ENCODE assay signal across 31 mouse cellular contexts in genomic region chr16:34603854-34604253, GRCm38 (mm10). TPM values are rescaled to one million over a fixed set of nuclear protein-coding genes. Genes with fewer than 3 reads are reported as not detected.
A peak's percentile ranks its signal among the peaks of the same experiment; 100 is the strongest.
DNase-seq lines count a peak whose midpoint lies in the region; TF ChIP-seq lines count a peak whose summit lies in the region.
"Had no signal": no experiment of that assay in that cellular context is flagged by ENCODE, and none has a peak within 500 bp of the region (broad histone marks: within the 10 kb centered on the region; RNA-seq: fewer than 3 reads in every experiment).

No protein-coding gene starts in this region.

- no peaks in the 10 kb centered on the region for H3K36me3 ChIP-seq in CH12.LX (replicated peaks in 1 of 2; ENCODE audit: control insufficient read depth in 1 of 2, insufficient read depth in 1 of 2, low read length in 1 of 2)
- no peaks in the 10 kb centered on the region for H3K36me3 ChIP-seq in myocyte (ENCODE audit: control insufficient read depth, insufficient read depth)
- H3K36me3 ChIP-seq: G1E; heart, embryonic 12.5 days; heart, embryonic 15.5 days; hindbrain, embryonic 10.5 days; hindbrain, embryonic 13.5 days; intestine, embryonic 15.5 days had no signal

- peak; percentile 68 for DNase-seq in 3134 (ENCODE audit: extremely low read depth, insufficient read length, low spot score)
- peak; percentile 84 for DNase-seq in 3T3-L1 (ENCODE audit: low read depth, low spot score)
- DNase-seq in CH12.LX (ENCODE audit: extremely low read depth), result no peak
- DNase-seq in gastrocnemius, postnatal 25 days, result no peak
- DNase-seq in c-Kit-positive CD71-positive TER-119-positive erythroid progenitor cells, embryonic 14.5 days (ENCODE audit: low spot score), result no peak
- DNase-seq: cerebellum, adult 11-12 months; cerebellum, adult 8-10 months; cerebellum, postnatal 36 days; forebrain, postnatal 0 days; gastrocnemius, adult 2 months; gastrocnemius, postnatal 14 days; heart, adult 18-20 months; heart, postnatal 10 days; heart, postnatal 36 days; kidney, adult 18-20 months had no signal

- H3K27me3 ChIP-seq in CH12.LX (replicated peaks), result peaks cover 68% of the 10 kb centered on the region
- H3K27me3 ChIP-seq in myocyte (ENCODE audit: control insufficient read depth, insufficient read depth, insufficient read length), result no peaks in the 10 kb centered on the region
- H3K27me3 ChIP-seq: heart, embryonic 12.5 days; heart, embryonic 15.5 days; hindbrain, embryonic 13.5 days; intestine, embryonic 15.5 days; Patski had no signal

- H3K4me1 ChIP-seq in CH12.LX (ENCODE audit: control insufficient read depth in 1 of 2, insufficient read depth in 2 of 2), result no peaks in the 10 kb centered on the region
- H3K4me1 ChIP-seq: heart, embryonic 12.5 days; hindbrain, embryonic 10.5 days; hindbrain, embryonic 13.5 days; intestine, embryonic 15.5 days had no signal

- H3K79me2 ChIP-seq in CH12.LX (replicated peaks; ENCODE audit: control insufficient read depth, extremely low read depth, insufficient read depth, poor library complexity, severe bottlenecking) (no peaks in the 10 kb centered on the region), myocyte (ENCODE audit: control insufficient read depth, insufficient read depth) (no peaks in the 10 kb centered on the region)

- no peaks in the 10 kb centered on the region for H3K9me3 ChIP-seq in CH12.LX (replicated peaks; ENCODE audit: low read length)
- H3K9me3 ChIP-seq: G1E; heart, embryonic 12.5 days; heart, embryonic 15.5 days; hindbrain, embryonic 10.5 days; hindbrain, embryonic 13.5 days; intestine, embryonic 15.5 days had no signal

- TF ChIP-seq CTCF in CH12.LX (conservative IDR thresholded peaks at IDR 0.05 in 1 of 2, IDR thresholded peaks at IDR 0.05 in 1 of 2; ENCODE audit: low read depth in 2 of 2, low read length in 2 of 2), result no peak

- H3ac ChIP-seq in myocyte (ENCODE audit: control insufficient read depth, insufficient read length), result no peak overlapping the region

- H3K4me3 ChIP-seq in CH12.LX (replicated peaks in 1 of 3; ENCODE audit: low read depth in 2 of 3, low read length in 2 of 3, poor library complexity in 1 of 3), result no peak overlapping the region
- no peak overlapping the region for H3K4me3 ChIP-seq in myocyte
- H3K4me3 ChIP-seq: gastrocnemius, adult 2 months; heart, embryonic 12.5 days; heart, embryonic 15.5 days; hindbrain, embryonic 10.5 days; hindbrain, embryonic 13.5 days; intestine, embryonic 15.5 days had no signal

- TF ChIP-seq POLR2A in CH12.LX (IDR thresholded peaks at IDR 0.05; ENCODE audit: low read depth, low read length) (no peak), myocyte (IDR thresholded peaks at IDR 0.05; ENCODE audit: insufficient read length, low read depth) (no peak)

- dilution Hi-C loops in CH12.LX (cut with MboI; ENCODE audit: extremely low pct_ligation_motif_present, extremely low pct_unique_long_range_greater_than_20kb, low sequenced_read_pairs), result no loop called here

- TF ChIP-seq RAD21 in CH12.LX (IDR thresholded peaks at IDR 0.05; ENCODE audit: low read depth, low read length), result no peak

- H3K9ac ChIP-seq in CH12.LX (ENCODE audit: insufficient read depth, low read depth), result no peak overlapping the region
- H3K9ac ChIP-seq: forebrain, postnatal 0 days; heart, embryonic 12.5 days; heart, embryonic 15.5 days; hindbrain, embryonic 13.5 days; intestine, embryonic 15.5 days had no signal

- in situ Hi-C loops in CH12.LX (cut with MboI; ENCODE audit: low pct_ligation_motif_present, low pct_unique_long_range_greater_than_20kb, low sequenced_read_pairs), result no loop called here

- TF ChIP-seq EP300 in CH12.LX (IDR thresholded peaks at IDR 0.05; ENCODE audit: low read length), result no peak

- H3K27ac ChIP-seq in CH12.LX (ENCODE audit: insufficient read depth, low read depth), result no peak overlapping the region
- H3K27ac ChIP-seq: gastrocnemius, adult 2 months; heart, embryonic 15.5 days; hindbrain, embryonic 10.5 days; hindbrain, embryonic 13.5 days; intestine, embryonic 15.5 days had no signal

- H3K4me2 ChIP-seq in CH12.LX (ENCODE audit: insufficient read depth, low read depth, poor library complexity, severe bottlenecking) (no peak overlapping the region), myocyte (ENCODE audit: low read depth) (peak overlapping the region; percentile 79)
- H3K4me2 ChIP-seq: heart, embryonic 12.5 days; heart, embryonic 15.5 days; hindbrain, embryonic 13.5 days; intestine, embryonic 15.5 days had no signal

TF ChIP-seq in CH12.LX, 34 proteins besides CTCF, POLR2A, EP300 and RAD21:
- TF ChIP-seq CHD1 (IDR thresholded peaks at IDR 0.05; ENCODE audit: low read depth, low read length), result no peak
- TF ChIP-seq PAX5 (IDR thresholded peaks at IDR 0.05; ENCODE audit: low read length), result peak; percentile 61; the same call in 1 of the 2 replicates

TF ChIP-seq in myocyte, 11 proteins besides CTCF, POLR2A, EP300 and RAD21:
- peak in 1 of 3 experiments; percentile 74 for TF ChIP-seq MYOG (IDR thresholded peaks at IDR 0.05; ENCODE audit: control insufficient read depth in 1 of 3, insufficient read depth in 1 of 3, insufficient read length in 2 of 3, low read depth in 2 of 3)
- TF ChIP-seq SRF (IDR thresholded peaks at IDR 0.05; ENCODE audit: control insufficient read depth, insufficient read length, low read depth), result no peak

RNA-seq across cellular contexts. Expression of gene Kalrn, which starts 30.5 kb away (rescaled TPM):
- 0.08 TPM in 2 replicates for total RNA-seq in CH12.LX (2012; rRNA removed)
- 0.05 TPM in 1 of 2 replicates, not detected in the other for total RNA-seq in CH12.LX (2014; rRNA removed)
- 0.03 and 0.09 TPM in 2 replicates for polyA plus RNA-seq in CH12.LX (2012; ENCODE audit: insufficient read length, low read depth)
- 5.5 TPM for polyA plus RNA-seq in myocyte (2012; fragmentation: generic; extraction: Trizol)
- total RNA-seq in gastrocnemius, postnatal 25 days (2021), result 10 to 100 TPM; 19.1 to 26.3 TPM

RNA-seq across cellular contexts. Expression of gene Ropn1, which starts 45.9 kb away (rescaled TPM):
- total RNA-seq in CH12.LX (2012; rRNA removed), result not detected in 2 replicates
- total RNA-seq in CH12.LX (2014; rRNA removed), result not detected in 2 replicates
- not detected in 2 replicates for polyA plus RNA-seq in CH12.LX (2012; ENCODE audit: insufficient read length, low read depth)
- polyA plus RNA-seq in myocyte (2012; fragmentation: generic; extraction: Trizol), result not detected
- not detected for total RNA-seq in gastrocnemius, postnatal 25 days (2021)
- total RNA-seq: adrenal gland, adult 18-20 months; adrenal gland, postnatal 4 days; forebrain, postnatal 0 days; G1E; gastrocnemius, adult 2 months; gastrocnemius, postnatal 14 days; heart, adult 18-20 months; heart, postnatal 10 days had no signal
- polyA plus RNA-seq: embryonic facial prominence, embryonic 11.5 days; embryonic facial prominence, embryonic 14.5 days; forebrain, embryonic 11.5 days; forebrain, embryonic 14.5 days; forebrain, postnatal 0 days; frontal cortex, adult 2 months; G1E; hindbrain, embryonic 10.5 days; hindbrain, embryonic 13.5 days; hindbrain, embryonic 16.5 days; intestine, embryonic 15.5 days; Patski had no signal

Comparison
In these comparisons a context has a peak if more than half of its experiments do, and no peak if none do; other contexts are left out.
1. DNase-seq: peak in 3134 (single experiment) and 3T3-L1 (single experiment); none in CH12.LX (single experiment), gastrocnemius, postnatal 25 days (single experiment) and c-Kit-positive CD71-positive TER-119-positive erythroid progenitor cells, embryonic 14.5 days (single experiment).
2. RNA of gene Kalrn, which starts 30.5 kb away (total RNA-seq): 19.1 to 26.3 TPM in gastrocnemius, postnatal 25 days; 0.05 to 0.08 TPM in CH12.LX; every median in the first group is over 10 times any median in the second.